Mouse (Mus musculus): Measurements from ENCODE around the gene Mob3b. TPM values are rescaled to one million over a fixed set of nuclear protein-coding genes. Genes with fewer than 3 reads are reported as not detected.

Mob3b gene
- polyA plus RNA-seq, 1 experiment from 2014 or later: 11.1 TPM

GRCm38 (mm10) chr4:34981301-34982172 is 175.7 kb downstream of the Mob3b start:
- no peak overlapping the region for H3K27ac ChIP-seq (replicated peaks)
- H3K4me3 ChIP-seq (replicated peaks): no peak overlapping the region
- H3K9me3 ChIP-seq (replicated peaks): no peaks in the 10 kb centered on the region
- no peaks in the 10 kb centered on the region for H3K4me1 ChIP-seq
- no peak for ATAC-seq (ENCODE audit: insufficient number of reproducible peaks, low FRiP score, low TSS enrichment, low read depth)
- H3K4me2 ChIP-seq (replicated peaks): no peak overlapping the region
- no peak overlapping the region for H3K9ac ChIP-seq
- WGBS: 73% methylated on average over 8 of the region's 8 CpGs
- no peaks in the 10 kb centered on the region; the same call in 1 of the 2 replicates for H3K27me3 ChIP-seq
- no peaks in the 10 kb centered on the region for H3K36me3 ChIP-seq

GRCm38 (mm10) chr4:34980461-34981039 is 176.7 kb downstream of the Mob3b start:
- H3K4me3 ChIP-seq (replicated peaks): no peak overlapping the region
- no peak overlapping the region for H3K4me2 ChIP-seq (replicated peaks)
- H3K36me3 ChIP-seq: no peaks in the 10 kb centered on the region
- no peak overlapping the region for H3K27ac ChIP-seq (replicated peaks)
- 83% methylated on average over 8 of the region's 8 CpGs for WGBS
- no peak overlapping the region for H3K9ac ChIP-seq
- H3K9me3 ChIP-seq (replicated peaks): no peaks in the 10 kb centered on the region
- no peaks in the 10 kb centered on the region for H3K27me3 ChIP-seq
- no peak for ATAC-seq (ENCODE audit: insufficient number of reproducible peaks, low FRiP score, low TSS enrichment, low read depth)
- H3K4me1 ChIP-seq: no peaks in the 10 kb centered on the region

GRCm38 (mm10) chr4:34976916-34977702 is 180.2 kb downstream of the Mob3b start:
- no peak for ATAC-seq (ENCODE audit: insufficient number of reproducible peaks, low FRiP score, low TSS enrichment, low read depth)
- Histone ChIP-seq H3K4me1 (no peaks in the 10 kb centered on the region; the same call in 1 of the 2 replicates), H3K27ac (replicated peaks) (no peak overlapping the region), H3K9ac (no peak overlapping the region), H3K4me2 (replicated peaks) (no peak overlapping the region), H3K36me3 (no peaks in the 10 kb centered on the region), H3K27me3 (no peaks in the 10 kb centered on the region; the same call in 1 of the 2 replicates), H3K4me3 (replicated peaks) (no peak overlapping the region), H3K9me3 (replicated peaks) (no peaks in the 10 kb centered on the region)
- WGBS: 91% methylated on average over 4 of the region's 4 CpGs

GRCm38 (mm10) chr4:34976331-34976778 is 180.9 kb downstream of the Mob3b start:
- Histone ChIP-seq H3K4me3 (replicated peaks) (no peak overlapping the region), H3K4me1 (no peaks in the 10 kb centered on the region; the same call in 1 of the 2 replicates), H3K27ac (replicated peaks) (no peak overlapping the region), H3K4me2 (replicated peaks) (no peak overlapping the region), H3K27me3 (no peaks in the 10 kb centered on the region; the same call in 1 of the 2 replicates), H3K9me3 (replicated peaks) (no peaks in the 10 kb centered on the region), H3K9ac (no peak overlapping the region), H3K36me3 (no peaks in the 10 kb centered on the region)
- ATAC-seq (ENCODE audit: insufficient number of reproducible peaks, low FRiP score, low TSS enrichment, low read depth): no peak
- 64% methylated on average over 13 of the region's 13 CpGs for WGBS

GRCm38 (mm10) chr4:34974795-34975194 is 182.5 kb downstream of the Mob3b start:
- Histone ChIP-seq H3K4me1 (no peaks in the 10 kb centered on the region; the same call in 1 of the 2 replicates), H3K4me3 (replicated peaks) (no peak overlapping the region), H3K27ac (replicated peaks) (no peak overlapping the region), H3K9ac (no peak overlapping the region), H3K36me3 (no peaks in the 10 kb centered on the region), H3K4me2 (replicated peaks) (no peak overlapping the region), H3K9me3 (replicated peaks) (no peaks in the 10 kb centered on the region), H3K27me3 (no peaks in the 10 kb centered on the region; the same call in 1 of the 2 replicates)
- peak; percentile 58; the same call in 1 of the 2 replicates for ATAC-seq (ENCODE audit: insufficient number of reproducible peaks, low FRiP score, low TSS enrichment, low read depth)
- 34% methylated on average over 5 of the region's 5 CpGs for WGBS

- Histone ChIP-seq H3K4me2 (replicated peaks) (no peak overlapping the region), H3K4me3 (replicated peaks) (no peak overlapping the region), H3K9ac (no peak overlapping the region), H3K36me3 (no peaks in the 10 kb centered on the region), H3K27ac (replicated peaks) (no peak overlapping the region), H3K4me1 (no peaks in the 10 kb centered on the region), H3K9me3 (replicated peaks) (no peaks in the 10 kb centered on the region), H3K27me3 (no peaks in the 10 kb centered on the region)
- no peak for ATAC-seq (ENCODE audit: insufficient number of reproducible peaks, low FRiP score, low TSS enrichment, low read depth)
- 68% methylated on average over 6 of the region's 6 CpGs for WGBS
These were observed 189.7 kb downstream of the Mob3b start for GRCm38 (mm10) chr4:34967541-34967940.

- H3K4me1 ChIP-seq: no peaks in the 10 kb centered on the region; the same call in 1 of the 2 replicates
- no peak overlapping the region for H3K4me2 ChIP-seq (replicated peaks)
- no peaks in the 10 kb centered on the region for H3K9me3 ChIP-seq (replicated peaks)
- 67% methylated on average over 8 of the region's 8 CpGs for WGBS
- no peak overlapping the region for H3K9ac ChIP-seq
- no peak overlapping the region for H3K4me3 ChIP-seq (replicated peaks)
- no peak for ATAC-seq (ENCODE audit: insufficient number of reproducible peaks, low FRiP score, low TSS enrichment, low read depth)
- no peaks in the 10 kb centered on the region for H3K36me3 ChIP-seq
- no peak overlapping the region for H3K27ac ChIP-seq (replicated peaks)
- no peaks in the 10 kb centered on the region for H3K27me3 ChIP-seq
These were observed 190.8 kb downstream of the Mob3b start for GRCm38 (mm10) chr4:34966336-34966957.

GRCm38 (mm10) chr4:34964906-34965305 is 192.4 kb downstream of the Mob3b start:
- Histone ChIP-seq H3K27ac (replicated peaks) (no peak overlapping the region), H3K27me3 (no peaks in the 10 kb centered on the region), H3K9me3 (replicated peaks) (no peaks in the 10 kb centered on the region), H3K4me3 (replicated peaks) (no peak overlapping the region), H3K4me1 (no peaks in the 10 kb centered on the region; the same call in 1 of the 2 replicates), H3K4me2 (replicated peaks) (no peak overlapping the region), H3K36me3 (no peaks in the 10 kb centered on the region), H3K9ac (no peak overlapping the region)
- no peak for ATAC-seq (ENCODE audit: insufficient number of reproducible peaks, low FRiP score, low TSS enrichment, low read depth)
- 47% methylated on average over 10 of the region's 10 CpGs for WGBS

GRCm38 (mm10) chr4:34963999-34964398 is 193.3 kb downstream of the Mob3b start:
- no peak for ATAC-seq (ENCODE audit: insufficient number of reproducible peaks, low FRiP score, low TSS enrichment, low read depth)
- Histone ChIP-seq H3K27me3 (no peaks in the 10 kb centered on the region), H3K4me3 (replicated peaks) (no peak overlapping the region), H3K36me3 (no peaks in the 10 kb centered on the region), H3K4me2 (replicated peaks) (no peak overlapping the region), H3K9me3 (replicated peaks) (no peaks in the 10 kb centered on the region), H3K9ac (no peak overlapping the region), H3K4me1 (no peaks in the 10 kb centered on the region; the same call in 1 of the 2 replicates), H3K27ac (replicated peaks) (no peak overlapping the region)
- 88% methylated on average over 13 of the region's 13 CpGs for WGBS

GRCm38 (mm10) chr4:34960781-34961560 is 196.3 kb downstream of the Mob3b start:
- Histone ChIP-seq H3K27ac (replicated peaks) (no peak overlapping the region), H3K9ac (no peak overlapping the region), H3K4me1 (no peaks in the 10 kb centered on the region; the same call in 1 of the 2 replicates), H3K4me3 (replicated peaks) (no peak overlapping the region), H3K27me3 (no peaks in the 10 kb centered on the region), H3K36me3 (no peaks in the 10 kb centered on the region), H3K9me3 (replicated peaks) (no peaks in the 10 kb centered on the region), H3K4me2 (replicated peaks) (no peak overlapping the region)
- 62% methylated on average over 15 of the region's 15 CpGs for WGBS
- no peak for ATAC-seq (ENCODE audit: insufficient number of reproducible peaks, low FRiP score, low TSS enrichment, low read depth)

Measured in embryonic facial prominence, embryonic 15.5 days (tissue).